Mouse (Mus musculus): Measurements from ENCODE around the gene Prdx4. TPM values are rescaled to one million over a fixed set of nuclear protein-coding genes. Genes with fewer than 3 reads are reported as not detected.
A peak's percentile ranks its signal among the peaks of the same experiment; 100 is the strongest.

The Prdx4 gene
- total RNA-seq, 1 experiment = 235 TPM

DNA sequence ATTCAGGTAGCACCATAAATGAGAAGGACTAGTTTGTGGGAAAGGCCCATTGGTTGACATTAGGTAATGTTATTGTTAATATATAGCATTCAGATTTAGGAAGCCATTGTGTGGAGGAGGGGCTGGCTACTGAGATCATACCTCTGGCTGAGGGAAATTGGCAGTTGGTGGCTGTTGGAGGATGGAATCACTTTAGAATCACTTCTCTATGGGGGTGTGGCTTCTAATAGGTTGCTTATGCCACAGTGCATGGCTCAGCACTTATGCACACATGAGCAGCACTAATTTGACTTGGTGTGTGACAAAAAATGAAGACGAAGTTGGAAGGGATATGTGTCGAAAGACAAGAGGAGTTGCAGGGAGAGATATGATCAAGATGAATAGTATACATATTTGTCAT is 5.7 kb upstream of the Prdx4 start:
- H3K4me1 ChIP-seq (ENCODE audit: control insufficient read depth in 2 of 2, insufficient read depth in 2 of 2, low read length in 2 of 2, poor library complexity in 1 of 2) = no peaks in the 10 kb centered on the region
- TF ChIP-seq MAFK (IDR thresholded peaks at IDR 0.05; ENCODE audit: insufficient read depth, low read depth, low read length) (no peak), ZNF384 (IDR thresholded peaks at IDR 0.05; ENCODE audit: low read depth, low read length) (no peak), CHD2 (IDR thresholded peaks at IDR 0.05; ENCODE audit: low read depth, low read length) (no peak), ZC3H11A (IDR thresholded peaks at IDR 0.05; ENCODE audit: borderline replicate concordance, low read depth, low read length) (no peak), HCFC1 (IDR thresholded peaks at IDR 0.05; ENCODE audit: borderline replicate concordance, insufficient read depth, low read length) (no peak)
- no peak for DNase-seq (ENCODE audit: low read depth, low spot score)
- no peaks in the 10 kb centered on the region for H3K36me3 ChIP-seq (ENCODE audit: control insufficient read depth, insufficient read depth, low read length, poor library complexity, severe bottlenecking)
- no peak overlapping the region for H3K27ac ChIP-seq (ENCODE audit: insufficient read depth, low read depth, low read length, poor library complexity, severe bottlenecking)
- H3K4me3 ChIP-seq (ENCODE audit: insufficient read depth in 1 of 2, low read depth in 1 of 2, low read length in 2 of 2, poor library complexity in 1 of 2, severe bottlenecking in 1 of 2) = no peak overlapping the region
- no peaks in the 10 kb centered on the region for H3K9me3 ChIP-seq (ENCODE audit: control insufficient read depth, insufficient read depth, low read depth, low read length)
- in situ Hi-C loops (cut with MboI; ENCODE audit: low sequenced_read_pairs in 2 of 2, unreplicated experiment in 2 of 2) = no loop called here
- no peak overlapping the region for H3K9ac ChIP-seq (ENCODE audit: insufficient read depth, low read depth, low read length, poor library complexity, severe bottlenecking)

DNA sequence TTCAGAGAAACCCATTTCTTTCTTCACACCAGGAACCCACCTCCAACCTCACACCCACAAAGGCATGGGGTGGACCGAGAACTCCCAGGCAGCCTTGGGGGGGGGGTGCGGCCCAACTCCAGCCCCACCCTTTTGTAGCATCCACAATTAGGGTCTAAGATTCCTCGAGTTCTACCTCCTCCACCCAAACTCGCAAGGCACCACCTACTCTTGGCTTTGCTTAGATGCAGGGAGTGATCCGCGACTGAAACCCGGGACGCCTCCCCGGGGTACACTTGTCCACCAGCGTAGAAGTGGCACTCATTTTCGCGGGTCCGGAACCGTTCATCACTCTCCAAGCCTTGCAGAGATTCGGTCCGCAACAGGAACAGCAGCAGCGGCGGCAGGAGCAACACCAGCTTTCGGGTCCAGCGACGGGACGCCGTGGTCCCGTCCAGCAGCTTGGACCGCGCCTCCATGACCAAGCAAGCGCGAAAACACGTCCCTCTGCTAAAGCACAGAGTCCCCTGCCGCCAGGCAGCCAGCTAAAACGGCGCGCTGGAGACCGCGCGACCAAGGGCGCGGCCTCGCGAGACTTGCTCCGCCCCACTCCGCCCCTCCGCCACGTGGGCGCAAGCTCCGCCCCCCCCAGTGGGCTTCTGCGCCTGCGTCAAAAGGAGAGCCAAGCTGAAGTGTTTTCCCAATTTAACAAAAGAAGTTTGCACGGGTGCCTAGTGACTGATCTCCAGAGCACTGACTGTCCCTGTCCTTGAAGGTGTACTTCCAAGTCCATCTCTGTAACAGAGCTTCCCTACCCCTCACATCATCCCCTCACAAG is 2.4 kb downstream of the Prdx4 start:
- Histone ChIP-seq H3K4me1 (ENCODE audit: control insufficient read depth in 2 of 2, insufficient read depth in 2 of 2, low read length in 2 of 2, poor library complexity in 1 of 2) (peaks cover 0 to 2% of the 10 kb centered on the region in 2 experiments; a peak in 2 of 4 replicates), H3K9ac (ENCODE audit: insufficient read depth, low read depth, low read length, poor library complexity, severe bottlenecking) (peak overlapping the region; percentile 100), H3K27ac (ENCODE audit: insufficient read depth, low read depth, low read length, poor library complexity, severe bottlenecking) (peak overlapping the region; percentile 77), H3K9me3 (ENCODE audit: control insufficient read depth, insufficient read depth, low read depth, low read length) (no peaks in the 10 kb centered on the region), H3K36me3 (ENCODE audit: control insufficient read depth, insufficient read depth, low read length, poor library complexity, severe bottlenecking) (no peaks in the 10 kb centered on the region), H3K4me3 (ENCODE audit: insufficient read depth in 1 of 2, low read depth in 1 of 2, low read length in 2 of 2, poor library complexity in 1 of 2, severe bottlenecking in 1 of 2) (peak overlapping the region; percentile 94 to 99)
- TF ChIP-seq CHD2 (IDR thresholded peaks at IDR 0.05; ENCODE audit: low read depth, low read length) (peak; percentile 90), HCFC1 (IDR thresholded peaks at IDR 0.05; ENCODE audit: borderline replicate concordance, insufficient read depth, low read length) (no peak), ZNF384 (IDR thresholded peaks at IDR 0.05; ENCODE audit: low read depth, low read length) (no peak)
- in situ Hi-C loops (cut with MboI; ENCODE audit: low sequenced_read_pairs in 2 of 2, unreplicated experiment in 2 of 2) = no loop called here
- peak; percentile 51 for DNase-seq (ENCODE audit: low read depth, low spot score)

DNA sequence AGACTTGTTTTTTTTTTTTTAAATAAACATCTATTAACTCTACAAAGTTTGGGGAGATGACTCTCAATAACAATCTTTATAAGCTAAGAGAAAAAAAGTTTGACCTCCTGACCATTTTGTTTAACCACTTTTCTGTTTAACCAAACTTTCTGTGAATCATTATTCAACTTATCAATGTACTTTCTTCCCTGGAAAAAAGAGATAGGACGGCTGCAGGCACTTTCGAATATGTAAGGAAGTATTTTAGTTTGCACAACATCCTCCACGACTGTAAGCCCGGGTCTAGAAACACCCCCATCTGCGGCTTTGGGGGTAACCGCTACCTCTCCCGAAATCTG is 3.0 kb downstream of the Prdx4 start:
- H3K27ac ChIP-seq (ENCODE audit: insufficient read depth, low read depth, low read length, poor library complexity, severe bottlenecking) = no peak overlapping the region
- in situ Hi-C loops (cut with MboI; ENCODE audit: low sequenced_read_pairs in 2 of 2, unreplicated experiment in 2 of 2) = no loop called here
- DNase-seq (ENCODE audit: low read depth, low spot score) = no peak
- TF ChIP-seq ZC3H11A (IDR thresholded peaks at IDR 0.05; ENCODE audit: borderline replicate concordance, low read depth, low read length) (no peak), ZNF384 (IDR thresholded peaks at IDR 0.05; ENCODE audit: low read depth, low read length) (no peak), MAFK (IDR thresholded peaks at IDR 0.05; ENCODE audit: insufficient read depth, low read depth, low read length) (no peak), CHD2 (IDR thresholded peaks at IDR 0.05; ENCODE audit: low read depth, low read length) (no peak), HCFC1 (IDR thresholded peaks at IDR 0.05; ENCODE audit: borderline replicate concordance, insufficient read depth, low read length) (no peak)
- peak overlapping the region; percentile 94 to 99 for H3K4me3 ChIP-seq (ENCODE audit: insufficient read depth in 1 of 2, low read depth in 1 of 2, low read length in 2 of 2, poor library complexity in 1 of 2, severe bottlenecking in 1 of 2)
- H3K4me1 ChIP-seq (ENCODE audit: control insufficient read depth in 2 of 2, insufficient read depth in 2 of 2, low read length in 2 of 2, poor library complexity in 1 of 2) = peaks cover 0 to 2% of the 10 kb centered on the region in 2 experiments; a peak in 2 of 4 replicates
- H3K9me3 ChIP-seq (ENCODE audit: control insufficient read depth, insufficient read depth, low read depth, low read length) = no peaks in the 10 kb centered on the region
- H3K9ac ChIP-seq (ENCODE audit: insufficient read depth, low read depth, low read length, poor library complexity, severe bottlenecking) = peak overlapping the region; percentile 100
- H3K36me3 ChIP-seq (ENCODE audit: control insufficient read depth, insufficient read depth, low read length, poor library complexity, severe bottlenecking) = no peaks in the 10 kb centered on the region

DNA sequence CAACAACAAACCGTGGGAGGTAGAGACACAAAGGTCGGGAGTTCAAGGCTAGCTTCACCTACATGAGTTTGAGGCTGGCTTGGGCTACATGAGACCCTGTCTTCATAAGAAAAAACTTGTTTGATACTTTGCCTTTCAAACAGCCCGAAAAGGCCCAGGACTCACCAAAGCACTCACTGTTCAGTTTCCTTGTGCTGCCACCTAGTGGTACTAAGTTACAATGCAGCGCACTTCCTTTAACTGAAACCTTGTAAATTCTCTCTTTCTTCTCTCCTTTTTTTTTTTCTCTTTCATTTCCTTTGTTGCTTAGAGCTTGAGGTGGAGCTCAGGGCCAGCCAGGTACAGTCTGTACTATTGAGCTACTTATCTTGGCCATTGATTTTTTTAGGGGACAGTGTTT is 22.5 kb downstream of the Prdx4 start:
- Histone ChIP-seq H3K9me3 (ENCODE audit: control insufficient read depth, insufficient read depth, low read depth, low read length) (no peaks in the 10 kb centered on the region), H3K9ac (ENCODE audit: insufficient read depth, low read depth, low read length, poor library complexity, severe bottlenecking) (no peak overlapping the region), H3K27ac (ENCODE audit: insufficient read depth, low read depth, low read length, poor library complexity, severe bottlenecking) (no peak overlapping the region), H3K4me1 (ENCODE audit: control insufficient read depth in 2 of 2, insufficient read depth in 2 of 2, low read length in 2 of 2, poor library complexity in 1 of 2) (no peaks in the 10 kb centered on the region), H3K36me3 (ENCODE audit: control insufficient read depth, insufficient read depth, low read length, poor library complexity, severe bottlenecking) (no peaks in the 10 kb centered on the region), H3K4me3 (ENCODE audit: insufficient read depth in 1 of 2, low read depth in 1 of 2, low read length in 2 of 2, poor library complexity in 1 of 2, severe bottlenecking in 1 of 2) (no peak overlapping the region)
- in situ Hi-C loops (cut with MboI; ENCODE audit: low sequenced_read_pairs in 2 of 2, unreplicated experiment in 2 of 2) = no loop called here
- TF ChIP-seq MAFK (IDR thresholded peaks at IDR 0.05; ENCODE audit: insufficient read depth, low read depth, low read length) (no peak), ZNF384 (IDR thresholded peaks at IDR 0.05; ENCODE audit: low read depth, low read length) (no peak), HCFC1 (IDR thresholded peaks at IDR 0.05; ENCODE audit: borderline replicate concordance, insufficient read depth, low read length) (no peak), ZC3H11A (IDR thresholded peaks at IDR 0.05; ENCODE audit: borderline replicate concordance, low read depth, low read length) (no peak), CHD2 (IDR thresholded peaks at IDR 0.05; ENCODE audit: low read depth, low read length) (no peak)
- no peak for DNase-seq (ENCODE audit: low read depth, low spot score)
